Mouse (Mus musculus) liver, embryonic 12.5 days (tissue): ENCODE data around the gene Leng1. TPM values are rescaled to one million over a fixed set of nuclear protein-coding genes. Genes with fewer than 3 reads are reported as not detected.
A peak's percentile ranks its signal among the peaks of the same experiment; 100 is the strongest.

Experiments used
- ATAC-seq: fragments of 200-750 bp; cut with Nextera tagmentation; 2 replicates; pipeline ENCODE4 v1.8.0; 2017; ENCODE audit warnings: moderate number of reproducible peaks, mild to moderate bottlenecking, moderate library complexity
- H3K27ac ChIP-seq: fragments of 300-500 bp; sonication (generic); 2 replicates; pipeline ENCODE4 v1.5.1; 2016; ENCODE audit warnings: mild to moderate bottlenecking
- H3K27me3 ChIP-seq: fragments of 300-500 bp; sonication (generic); replicated peaks from 2 replicates; pipeline ENCODE4 v1.6.1; 2016; ENCODE audit warnings: mild to moderate bottlenecking, moderate library complexity
- H3K36me3 ChIP-seq: fragments of 300-500 bp; sonication (generic); 2 replicates; pipeline ENCODE4 v1.6.1; 2016; ENCODE audit warnings: mild to moderate bottlenecking, moderate library complexity
- H3K4me1 ChIP-seq: fragments of 300-500 bp; sonication (generic); 2 replicates; pipeline ENCODE4 v1.6.1; 2016
- H3K4me2 ChIP-seq: fragments of 300-500 bp; sonication (generic); 2 replicates; pipeline ENCODE4 v1.6.1; 2016; ENCODE audit warnings: mild to moderate bottlenecking, moderate library complexity
- H3K4me3 ChIP-seq: fragments of 300-500 bp; sonication (generic); 2 replicates; pipeline ENCODE4 v1.5.1; 2016; ENCODE audit warnings: mild to moderate bottlenecking, moderate library complexity
- H3K9ac ChIP-seq: fragments of 300-500 bp; sonication (generic); 2 replicates; pipeline ENCODE4 v1.6.1; 2016; ENCODE audit warnings: mild to moderate bottlenecking, moderate library complexity
- H3K9me3 ChIP-seq: fragments of 300-500 bp; sonication (generic); replicated peaks from 2 replicates; pipeline ENCODE4 v1.6.1; 2016; ENCODE audit warnings: mild to moderate bottlenecking, moderate library complexity
- WGBS: fragments of 180-500 bp; shearing (Covaris S2); methylation state at CpG from one replicate; pipeline ENCODE4 v1.1.7; 2016; ENCODE audit not compliant: insufficient replicate concordance; 5-methylcytosine and 5-hydroxymethylcytosine counted together
- microRNA-seq: library from miRNA; unstranded; fragments of <30 nt; microRNA quantifications from one replicate; pipeline ENCODE4, GENCODE M21; 2017
- polyA plus RNA-seq: library from polyadenylated mRNA; unstranded; fragments of >200 nt; fragmentation: Nextera tagmentation; extraction: Ambion mirVana; gene quantifications from 2 replicates; pipeline ENCODE4 v1.2.1, GENCODE M21; 2016

Gene Leng1
- polyA plus RNA-seq, 1 experiment from 2014 or later, result 11.6 TPM

DNA sequence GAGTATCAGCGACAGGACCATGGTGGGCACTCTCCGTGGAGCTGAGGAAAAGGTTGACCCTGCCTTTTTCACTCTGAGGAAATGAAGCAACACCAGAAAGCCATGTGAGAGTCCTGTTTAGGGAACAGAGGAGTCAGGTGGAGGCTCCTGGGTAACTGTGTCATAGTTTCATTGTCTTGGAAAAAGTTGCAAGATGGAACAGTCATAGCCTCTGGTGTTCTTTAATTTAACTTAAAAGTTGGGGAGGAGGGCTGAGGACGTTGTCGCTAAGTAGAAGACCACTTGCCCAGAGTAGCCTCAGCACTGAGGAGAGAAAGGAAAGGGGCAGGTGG is 49.6 kb downstream of the Leng1 start, which contains the start of gene Oscar:
TSS of gene Oscar (minus strand) at position 101 of the 332 bp plus-strand sequence.
- no peaks in the 10 kb centered on the region for H3K9me3 ChIP-seq
- peak within 1 kb of the TSS; percentile 86 for H3K4me2 ChIP-seq
- peaks cover 31% of the 10 kb centered on the region for H3K4me1 ChIP-seq
- no peak within 1 kb of the TSS for H3K27ac ChIP-seq
- peak within 1 kb of the TSS; percentile 82 for H3K4me3 ChIP-seq
- H3K36me3 ChIP-seq, result peaks cover 24% of the 10 kb centered on the region
- 63% methylated on average over 4 of the region's 4 CpGs for WGBS
- peaks cover 6% of the 10 kb centered on the region; the same call in 1 of the 2 replicates for H3K27me3 ChIP-seq
- no peak for ATAC-seq
- no peak within 1 kb of the TSS for H3K9ac ChIP-seq

DNA sequence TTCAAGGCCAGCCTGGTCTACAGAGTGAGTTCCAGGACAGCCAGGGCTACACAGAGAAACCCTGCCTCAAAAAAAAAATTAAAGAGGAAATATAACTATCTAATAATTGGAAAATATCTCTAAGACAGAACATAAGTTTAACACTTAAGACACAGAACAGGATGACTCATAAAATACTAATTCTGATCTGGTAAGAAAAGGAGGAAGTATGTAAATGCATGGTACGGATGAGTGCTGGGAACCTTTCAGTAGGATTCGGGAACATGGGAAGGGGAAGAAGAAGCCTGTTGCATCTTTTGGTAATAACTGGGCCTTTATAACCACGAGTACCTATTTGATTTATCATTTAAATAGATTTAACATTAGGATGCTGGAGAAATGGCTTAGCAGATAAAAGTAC is 51.6 kb downstream of the Leng1 start:
- Histone ChIP-seq H3K9ac (no peak overlapping the region), H3K27me3 (peaks cover 6% of the 10 kb centered on the region; the same call in 1 of the 2 replicates), H3K9me3 (no peaks in the 10 kb centered on the region), H3K4me3 (no peak overlapping the region), H3K4me1 (peaks cover 33% of the 10 kb centered on the region), H3K27ac (no peak overlapping the region), H3K4me2 (no peak overlapping the region), H3K36me3 (peaks cover 4% of the 10 kb centered on the region)
- WGBS, result 55% methylated on average over 3 of the region's 3 CpGs
- ATAC-seq, result no peak

DNA sequence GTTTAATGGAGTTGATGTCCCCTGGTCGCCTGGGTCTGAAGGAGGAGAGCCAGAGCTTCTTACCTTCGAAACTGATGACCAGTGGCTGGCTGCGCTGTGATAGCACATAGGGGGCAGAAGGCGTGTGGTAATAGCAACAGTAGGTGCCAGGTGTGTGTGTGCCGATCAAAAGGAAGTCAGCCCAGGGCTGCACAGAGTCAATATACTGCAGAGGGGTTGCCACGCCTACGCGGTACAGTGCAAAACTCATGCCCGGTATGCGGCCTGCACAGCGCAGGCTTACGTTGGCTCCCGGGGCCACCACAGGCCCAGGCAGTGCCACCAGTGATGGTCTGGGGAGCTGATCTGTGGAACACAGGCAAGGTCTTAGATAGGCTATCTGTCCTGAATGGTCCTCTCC is 54.6 kb downstream of the Leng1 start:
- Histone ChIP-seq H3K27me3 (peaks cover 6% of the 10 kb centered on the region; the same call in 1 of the 2 replicates), H3K4me1 (peaks cover 8% of the 10 kb centered on the region), H3K9ac (no peak overlapping the region), H3K27ac (0 out of 2 replicates have a peak overlapping the region, but pooled peaks have one; percentile 25), H3K4me2 (no peak overlapping the region), H3K9me3 (no peaks in the 10 kb centered on the region), H3K36me3 (no peaks in the 10 kb centered on the region), H3K4me3 (no peak overlapping the region)
- 75% methylated on average over 13 of the region's 13 CpGs for WGBS
- 0 out of 2 replicates have a peak, but pooled peaks have one; percentile 26 for ATAC-seq

DNA sequence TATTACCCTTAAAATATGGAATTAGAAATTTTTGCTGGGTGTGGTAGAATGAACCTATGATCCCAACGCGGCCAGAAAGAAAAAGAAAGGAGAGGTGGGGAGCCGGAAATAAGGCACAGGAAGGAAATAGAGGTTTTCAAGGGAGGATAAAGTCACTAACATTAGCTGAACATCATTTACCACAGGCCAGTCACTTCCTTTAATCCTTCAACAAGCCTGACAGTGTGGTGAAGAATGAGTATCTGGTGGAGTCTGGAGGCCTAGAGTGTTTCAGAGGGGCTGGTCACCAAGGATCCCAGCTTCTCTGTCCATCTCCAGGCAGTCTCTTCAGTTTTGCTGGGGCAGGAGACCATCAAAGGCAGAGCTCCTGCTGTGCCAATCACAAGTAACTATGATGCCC is 55.2 kb downstream of the Leng1 start:
- peaks cover 6% of the 10 kb centered on the region; the same call in 1 of the 2 replicates for H3K4me1 ChIP-seq
- no peak for ATAC-seq
- WGBS, result 32% methylated on average over 3 of the region's 3 CpGs
- H3K9ac ChIP-seq, result no peak overlapping the region
- H3K4me3 ChIP-seq, result no peak overlapping the region
- 0 out of 2 replicates have a peak overlapping the region, but pooled peaks have one; percentile 25 for H3K27ac ChIP-seq
- no peaks in the 10 kb centered on the region for H3K9me3 ChIP-seq
- H3K4me2 ChIP-seq, result no peak overlapping the region
- H3K27me3 ChIP-seq, result peaks cover 6% of the 10 kb centered on the region; the same call in 1 of the 2 replicates
- no peaks in the 10 kb centered on the region for H3K36me3 ChIP-seq

Small RNA genes lying within 50 kb of the gene (microRNA-seq; reads per million reads assigned to microRNA genes)
- gene Mir3572, result 2.8 reads per million

Other genes starting within 250 kb of the Leng1 start
- gene Cacng6, start 241.6 kb downstream of the Leng1 start, polyA plus RNA-seq, result 0.14 and 0.17 TPM in 2 replicates
- gene Tarm1, start 163.2 kb downstream of the Leng1 start, polyA plus RNA-seq, result not detected in 2 replicates
- gene Oscar, start 49.7 kb downstream of the Leng1 start, polyA plus RNA-seq, result 0.08 TPM in 1 of 2 replicates, not detected in the other
- 295 and 296 TPM in 2 replicates for gene Ndufa3, start 48.5 kb downstream of the Leng1 start, polyA plus RNA-seq
- gene Tfpt, start 35.9 kb downstream of the Leng1 start, polyA plus RNA-seq, result 16.0 and 17.6 TPM in 2 replicates
- gene Prpf31, start 35.9 kb downstream of the Leng1 start, polyA plus RNA-seq, result 93.1 and 97.6 TPM in 2 replicates
- gene Cnot3, start 20.6 kb downstream of the Leng1 start, polyA plus RNA-seq, result 32.6 and 34.4 TPM in 2 replicates
- gene Tmc4, start 11.7 kb upstream of the Leng1 start, polyA plus RNA-seq, result 6.9 and 8.1 TPM in 2 replicates
- gene Tsen34, start 27.0 kb upstream of the Leng1 start, polyA plus RNA-seq, result 59.0 and 60.3 TPM in 2 replicates
- gene Mboat7, start 27.7 kb upstream of the Leng1 start, polyA plus RNA-seq, result 24.9 and 27.5 TPM in 2 replicates
- gene Rps9, start 38.2 kb upstream of the Leng1 start, polyA plus RNA-seq, result 1,310 and 1,334 TPM in 2 replicates
- gene Pirb, start 54.6 kb upstream of the Leng1 start, polyA plus RNA-seq, result 0.91 and 0.94 TPM in 2 replicates
- gene Gm15448, start 159.8 kb upstream of the Leng1 start, polyA plus RNA-seq, result not detected in 2 replicates
- 0.35 and 0.44 TPM in 2 replicates for gene Pira2, start 179.2 kb upstream of the Leng1 start, polyA plus RNA-seq
- 0.15 and 0.18 TPM in 2 replicates for gene Gm14548, start 232.3 kb upstream of the Leng1 start, polyA plus RNA-seq
- 0.12 and 0.20 TPM in 2 replicates for gene Lilra6, start 249.7 kb upstream of the Leng1 start, polyA plus RNA-seq